Mouse (Mus musculus): Measurements from ENCODE around the gene Smpd2. TPM values are rescaled to one million over a fixed set of nuclear protein-coding genes. Genes with fewer than 3 reads are reported as not detected.

The Smpd2 gene
- total RNA-seq, 2 experiments from 2014 or later = 45.4 to 48.7 TPM

DNA sequence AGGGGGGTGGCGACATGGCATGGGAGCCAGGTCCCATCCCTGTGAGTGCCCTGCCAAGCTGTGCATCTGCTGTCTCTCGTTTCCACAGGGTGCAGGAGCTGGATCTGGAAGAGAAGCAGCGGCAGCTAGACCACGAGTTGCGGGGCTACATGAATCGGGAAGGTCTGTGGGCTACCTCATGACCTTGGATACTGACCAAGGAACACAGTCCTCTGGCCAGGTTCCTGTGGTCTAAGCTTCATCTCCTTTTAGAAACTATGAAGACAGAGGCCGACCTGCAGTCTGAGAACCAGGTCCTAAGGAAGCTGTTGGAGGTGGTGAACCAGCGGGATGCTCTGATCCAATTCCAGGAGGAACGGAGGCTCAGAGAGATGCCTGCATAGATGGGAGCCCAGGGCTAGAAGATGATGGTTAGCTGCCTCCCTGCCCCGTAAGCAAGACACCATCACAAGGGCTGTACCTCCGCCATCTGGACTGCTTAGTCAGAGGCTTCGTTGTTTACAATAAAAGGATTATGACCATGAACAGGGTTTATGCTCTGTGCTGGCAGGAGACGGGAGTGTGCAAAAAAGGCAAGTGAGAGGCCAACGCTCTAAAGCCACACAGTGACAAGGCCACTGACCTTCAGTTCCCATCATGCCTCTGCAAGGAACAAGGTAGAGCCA, 3.5 kb downstream of the Smpd2 start:
- DNase-seq = no peak

DNA sequence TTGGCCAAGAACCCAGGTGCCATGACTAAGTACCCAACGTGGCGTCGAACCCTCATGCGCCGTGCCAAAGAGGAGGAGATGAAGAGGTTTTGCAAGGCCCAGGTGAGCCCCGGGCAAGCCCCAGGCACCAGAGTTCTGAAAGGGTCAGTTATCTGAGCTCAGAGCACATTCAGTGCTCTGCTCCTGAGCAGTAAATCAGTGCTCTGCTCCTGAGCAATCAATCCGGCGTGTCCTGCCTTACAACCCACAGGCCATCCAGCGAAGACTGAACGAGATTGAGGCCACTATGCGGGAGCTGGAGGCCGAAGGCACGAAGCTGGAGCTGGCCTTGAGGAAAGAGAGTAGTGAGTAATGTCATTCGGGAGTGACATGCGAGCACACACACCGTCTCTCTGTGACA, 4.4 kb downstream of the Smpd2 start:
- DNase-seq = no peak

DNA sequence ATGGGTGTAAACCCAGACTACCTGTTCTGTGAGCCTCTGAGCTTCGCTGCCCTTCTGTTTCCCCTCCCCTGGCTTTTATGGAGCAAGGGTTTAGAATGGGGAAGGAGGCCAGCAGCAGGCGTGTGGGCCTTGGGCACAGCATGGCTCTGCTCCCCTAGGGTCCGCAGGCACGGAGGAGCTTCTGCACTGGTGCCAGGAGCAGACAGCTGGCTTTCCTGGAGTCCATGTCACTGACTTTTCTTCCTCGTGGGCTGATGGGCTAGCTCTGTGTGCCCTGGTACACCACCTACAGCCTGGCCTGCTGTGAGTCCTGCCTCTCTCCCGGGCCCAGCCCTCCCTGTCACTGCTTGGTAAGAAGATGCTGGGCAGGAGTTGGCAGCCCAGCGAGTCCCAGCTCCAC, 7.7 kb downstream of the Smpd2 start:
- DNase-seq = no peak

DNA sequence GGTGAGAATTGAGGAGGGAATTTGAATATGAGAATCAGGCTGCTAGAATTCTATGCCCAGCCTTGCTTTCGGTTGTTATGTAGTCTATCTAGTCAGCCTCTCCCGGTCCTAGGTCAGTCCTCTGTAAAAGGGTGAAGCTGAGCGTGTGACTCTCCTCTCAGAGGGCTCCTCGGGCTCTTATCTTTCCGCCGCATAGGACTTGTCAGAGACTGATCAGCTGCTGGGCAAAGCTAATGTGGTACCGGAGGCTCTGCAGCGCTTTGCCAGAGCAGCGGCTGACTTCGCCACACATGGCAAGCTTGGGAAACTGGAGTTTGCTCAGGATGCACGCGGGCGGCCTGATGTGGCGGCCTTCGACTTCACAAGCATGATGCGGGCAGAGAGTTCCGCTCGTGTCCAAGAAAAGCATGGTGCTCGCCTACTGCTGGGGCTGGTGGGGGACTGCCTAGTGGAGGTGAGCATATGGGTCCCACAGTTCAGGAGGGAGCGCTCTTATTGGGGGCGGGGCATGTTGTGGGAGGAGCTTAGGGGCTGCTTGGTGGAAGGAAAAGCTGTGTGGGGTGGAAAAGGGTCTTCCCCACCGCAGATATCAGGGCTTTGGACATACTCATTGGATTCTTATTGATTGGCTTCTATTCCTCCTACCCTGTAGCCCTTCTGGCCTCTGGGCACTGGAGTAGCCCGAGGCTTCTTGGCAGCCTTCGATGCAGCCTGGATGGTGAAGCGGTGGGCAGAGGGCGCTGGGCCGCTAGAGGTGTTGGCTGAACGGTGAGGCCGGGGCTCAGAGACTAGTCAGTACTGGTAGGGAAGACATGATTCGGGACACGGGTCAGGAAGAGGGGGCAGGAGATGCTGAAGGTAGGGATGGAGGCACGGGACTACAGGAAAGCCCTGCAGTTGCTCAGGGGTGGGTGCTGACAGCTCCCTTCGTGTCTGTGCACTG, 9.0 kb downstream of the Smpd2 start:
- DNase-seq = no peak

DNA sequence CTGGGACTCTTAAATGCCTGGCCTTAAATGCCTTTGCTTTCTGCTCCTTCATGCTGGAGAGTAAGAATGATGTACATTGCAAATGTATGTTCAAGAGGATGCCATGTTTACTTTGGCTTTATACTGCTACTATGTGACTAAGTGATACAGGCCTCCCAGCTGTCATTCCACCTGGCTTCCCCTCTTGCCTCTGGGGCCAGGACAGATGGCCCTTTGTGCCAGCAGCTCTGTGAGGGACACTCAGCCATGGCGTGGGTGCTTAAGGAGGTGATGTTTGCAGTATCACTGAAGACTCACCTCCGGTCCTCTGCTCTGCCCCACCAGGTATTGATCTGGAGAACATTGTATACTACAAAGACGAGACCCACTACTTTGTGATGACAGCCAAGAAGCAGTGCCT, 10.2 kb downstream of the Smpd2 start:
- DNase-seq = no peak

DNA sequence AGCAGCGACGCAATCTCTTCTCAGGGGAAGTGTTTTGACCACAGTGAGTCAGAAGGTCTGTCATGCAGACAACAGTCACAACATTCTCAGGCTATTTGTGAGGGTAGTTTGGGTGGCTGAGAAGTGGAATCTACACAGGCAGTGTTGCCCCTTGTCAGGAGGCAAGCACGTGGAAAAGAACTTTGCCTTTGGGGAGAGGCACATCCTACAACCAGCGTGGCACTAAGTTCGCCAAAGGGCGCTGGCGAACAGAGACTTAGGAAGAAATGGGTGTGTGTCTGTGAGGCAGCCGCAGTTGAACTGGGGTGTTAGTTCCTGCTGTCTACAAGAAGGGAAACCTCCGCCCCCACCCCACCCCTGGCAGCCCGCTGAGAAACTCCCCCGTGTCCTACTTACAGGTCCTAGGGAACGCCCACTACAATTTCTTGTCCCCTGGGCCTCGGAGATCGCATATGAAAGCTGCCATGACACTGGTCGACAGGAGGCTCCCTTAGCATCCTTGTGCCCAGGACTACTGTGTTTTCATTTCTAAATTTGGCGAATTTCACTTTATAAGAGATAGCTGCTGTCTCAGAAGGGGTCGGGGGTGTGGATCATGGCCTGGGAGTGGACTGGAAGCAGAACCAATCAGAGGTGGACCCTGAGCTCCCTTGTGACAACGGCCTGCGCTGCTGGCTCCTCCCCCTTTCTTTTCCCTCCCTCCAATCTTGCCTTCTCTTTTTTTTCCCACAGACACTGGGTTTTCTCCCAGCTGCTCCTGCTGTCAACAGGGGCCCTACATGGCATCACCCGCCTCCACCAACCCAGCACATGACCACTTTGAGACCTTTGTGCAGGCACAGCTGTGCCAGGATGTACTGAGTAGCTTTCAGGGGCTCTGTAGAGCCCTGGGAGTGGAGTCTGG, 12.6 kb downstream of the Smpd2 start:
- DNase-seq = peak; percentile 76

DNA sequence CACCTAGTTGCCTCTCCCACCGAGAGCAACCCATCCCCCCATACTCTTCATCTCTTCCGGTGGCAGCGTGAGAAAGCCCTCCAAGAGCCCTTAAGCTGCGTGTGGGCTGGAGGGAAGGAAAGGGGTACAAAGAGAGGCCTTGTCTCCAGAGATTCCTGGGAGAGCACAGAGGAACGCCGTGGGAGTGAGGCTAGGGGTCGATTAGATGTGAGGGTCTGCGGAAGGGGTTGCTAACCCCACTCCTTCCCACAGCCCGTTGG, 13.2 kb downstream of the Smpd2 start:
- DNase-seq = no peak

DNA sequence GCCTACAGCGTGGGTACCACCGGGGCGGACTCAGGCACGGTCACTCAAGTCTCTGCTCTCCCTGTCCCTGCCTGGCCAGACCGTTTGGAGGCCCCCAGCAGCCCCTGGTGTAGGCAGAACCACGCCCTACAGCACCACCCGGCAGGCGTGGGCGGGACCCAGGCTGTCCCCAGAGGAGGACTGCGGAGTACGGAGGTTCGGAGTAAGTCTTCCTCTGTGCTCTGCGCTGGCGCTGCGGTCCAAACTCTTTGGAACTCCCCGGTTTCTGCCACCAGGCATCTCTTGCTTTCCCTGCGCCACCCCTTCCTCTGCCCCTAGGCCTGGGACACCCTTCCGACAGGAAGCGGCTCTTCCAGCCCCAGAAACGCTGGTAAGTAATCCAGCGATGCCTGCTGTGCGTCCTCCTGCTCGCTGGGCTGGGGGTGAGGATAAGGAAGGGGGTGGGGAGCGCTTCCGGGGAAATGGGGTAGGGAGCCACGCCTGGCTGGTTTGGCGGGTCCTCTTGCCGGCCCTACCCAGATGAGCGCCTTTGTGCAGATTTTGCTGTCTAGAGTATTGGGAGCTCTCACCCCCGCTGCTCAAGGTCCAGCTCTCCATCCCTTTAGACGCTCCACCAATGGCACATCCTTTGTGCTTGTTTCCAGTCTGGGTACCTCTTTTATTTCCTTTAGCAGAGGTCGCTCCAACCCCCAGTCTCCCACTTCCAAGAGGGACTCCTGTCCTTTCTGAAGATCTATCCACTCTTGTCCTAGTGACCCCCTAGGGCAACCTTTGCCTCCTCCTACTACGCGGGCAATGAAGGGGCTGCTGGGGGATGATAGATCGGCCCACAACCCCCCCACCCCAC, 13.8 kb downstream of the Smpd2 start, which contains the start of gene Mical1:
TSS of gene Mical1 (plus strand) at position 144 of the 847 bp plus-strand sequence.
- peak; percentile 79 for DNase-seq

DNA sequence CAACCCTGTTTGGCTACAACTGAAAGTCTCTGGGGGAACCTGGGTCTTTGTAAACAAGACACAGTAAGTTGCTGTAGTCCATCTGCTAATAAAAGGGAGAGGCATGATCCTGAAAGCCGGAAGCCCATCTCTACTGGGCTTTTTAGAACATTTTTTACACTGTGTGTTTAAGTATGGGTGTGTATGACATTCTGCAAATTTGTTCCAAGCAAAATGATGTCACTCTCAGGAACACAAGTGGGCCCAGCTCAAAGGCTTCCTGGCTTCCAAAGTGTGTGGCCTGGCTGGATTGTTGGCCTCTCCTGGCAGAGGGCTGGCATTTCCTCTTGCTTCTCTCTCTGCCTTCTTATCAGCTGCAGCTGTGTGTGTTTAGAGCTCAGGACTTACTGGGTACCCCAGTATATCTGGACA, 15.2 kb downstream of the Smpd2 start:
- peak; percentile 58 for DNase-seq

DNA sequence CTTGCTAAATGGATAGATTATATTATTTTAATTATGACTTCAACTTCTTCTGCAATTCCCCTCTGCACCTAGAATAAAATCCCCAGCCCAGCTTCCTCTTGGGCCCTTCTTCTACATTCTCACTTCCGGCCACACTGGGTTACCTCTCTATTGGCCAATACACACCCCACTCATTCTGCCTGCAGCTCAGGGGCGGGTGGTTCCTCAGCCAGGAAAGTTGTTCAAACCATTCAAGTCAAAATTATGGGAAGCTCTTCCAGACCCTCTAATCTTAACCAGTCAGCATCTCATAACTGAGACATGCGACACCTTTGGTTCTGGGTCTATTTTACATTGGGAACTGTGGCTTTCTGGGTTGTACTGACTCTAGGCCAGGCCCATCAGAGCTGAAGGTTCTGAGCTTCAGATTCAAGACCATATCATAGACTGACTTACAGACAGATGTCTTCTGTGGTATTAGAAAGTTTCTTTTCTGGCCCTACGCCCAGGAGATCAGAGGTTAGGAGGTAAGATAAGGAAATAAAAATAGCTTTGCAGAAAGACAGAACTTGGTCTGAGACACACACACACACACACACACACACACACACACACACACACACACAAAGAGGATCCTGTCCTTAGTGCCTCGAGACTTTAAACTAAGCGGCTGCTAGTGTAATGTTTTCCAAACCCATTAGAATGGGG, 16.2 kb downstream of the Smpd2 start:
- peak; percentile 78 for DNase-seq

DNA sequence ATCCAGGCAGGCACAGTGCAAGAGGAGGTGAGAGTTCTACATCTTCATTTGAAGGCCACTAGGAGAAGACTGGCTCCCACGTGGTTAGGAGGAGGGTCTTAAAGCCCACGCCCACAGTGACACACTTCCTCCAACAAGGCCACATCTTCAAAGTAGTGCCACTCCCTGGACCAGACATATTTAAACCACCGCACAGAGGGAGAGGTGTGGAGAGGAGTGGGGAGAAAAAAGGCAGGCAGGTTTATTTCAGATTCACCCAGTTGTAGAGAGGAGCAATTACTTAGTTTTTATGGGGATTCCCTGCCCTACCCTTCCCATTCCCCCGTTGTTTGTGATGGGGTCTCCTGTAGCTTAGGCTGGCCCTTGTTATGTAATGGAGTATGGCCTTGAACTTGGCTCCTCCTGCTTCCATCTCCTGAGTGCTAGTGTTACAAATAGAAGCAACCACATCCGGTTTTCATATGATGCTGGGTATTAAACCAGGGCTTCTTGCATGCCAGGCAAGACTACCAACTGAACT, 17.1 kb downstream of the Smpd2 start:
- no peak for DNase-seq

DNA sequence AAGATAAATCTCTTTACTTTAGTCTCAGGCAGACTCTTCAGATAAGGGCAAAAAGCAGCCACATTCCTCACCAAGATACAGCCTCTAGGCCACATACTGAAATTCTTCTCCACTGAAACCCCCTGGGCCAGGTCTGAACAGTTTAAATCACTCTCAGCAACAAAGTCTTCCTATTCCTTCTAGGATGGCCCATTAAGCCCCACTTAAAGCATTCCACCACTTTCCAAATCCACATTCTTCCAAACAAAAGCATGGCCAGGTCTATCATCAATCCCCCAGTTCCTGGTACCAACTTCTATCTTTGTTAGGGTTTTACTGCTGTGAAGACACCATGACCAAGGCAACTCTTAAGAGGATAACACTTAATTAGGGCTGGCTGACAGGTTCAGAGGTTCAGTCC, 17.6 kb downstream of the Smpd2 start:
- DNase-seq = no peak

DNA sequence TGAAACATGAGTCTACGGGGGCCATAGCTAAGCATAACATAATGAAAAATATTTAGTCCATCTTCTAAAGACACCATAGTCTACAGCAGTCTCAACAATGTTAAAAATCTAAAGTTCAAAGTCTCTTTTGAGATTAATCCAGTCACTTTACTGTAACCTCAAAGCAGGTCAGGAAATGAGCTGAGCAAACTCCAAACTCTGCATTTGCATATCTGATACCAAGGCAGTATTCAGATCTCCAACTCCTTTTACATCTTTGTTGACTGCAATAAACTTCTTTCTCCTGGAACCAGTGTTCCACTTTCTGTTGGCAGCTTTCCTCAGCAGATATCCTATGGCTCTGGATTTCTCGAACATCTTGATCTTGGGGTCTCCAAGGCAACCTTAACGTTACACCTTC, 19.5 kb downstream of the Smpd2 start:
- DNase-seq = no peak

DNA sequence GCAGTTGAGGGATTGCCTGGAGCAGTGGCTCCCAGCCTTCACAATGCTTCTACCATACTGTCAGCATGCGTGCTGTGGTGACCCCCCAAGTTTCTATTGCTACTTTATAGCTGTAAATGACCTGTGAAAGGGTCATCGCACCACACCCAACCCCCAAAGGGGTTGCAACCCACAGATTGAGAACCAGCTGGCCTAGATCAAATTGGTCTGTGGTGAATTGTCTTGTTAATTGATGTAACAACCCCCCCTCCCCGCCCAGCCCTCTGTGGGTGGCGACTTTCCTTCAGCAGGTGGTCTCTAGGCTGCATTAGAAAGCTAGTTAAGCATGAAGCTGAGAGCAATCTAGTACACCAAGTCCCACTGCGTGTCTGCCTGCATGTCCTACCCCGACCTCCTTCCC, 22.8 kb downstream of the Smpd2 start:
- no peak for DNase-seq

DNA sequence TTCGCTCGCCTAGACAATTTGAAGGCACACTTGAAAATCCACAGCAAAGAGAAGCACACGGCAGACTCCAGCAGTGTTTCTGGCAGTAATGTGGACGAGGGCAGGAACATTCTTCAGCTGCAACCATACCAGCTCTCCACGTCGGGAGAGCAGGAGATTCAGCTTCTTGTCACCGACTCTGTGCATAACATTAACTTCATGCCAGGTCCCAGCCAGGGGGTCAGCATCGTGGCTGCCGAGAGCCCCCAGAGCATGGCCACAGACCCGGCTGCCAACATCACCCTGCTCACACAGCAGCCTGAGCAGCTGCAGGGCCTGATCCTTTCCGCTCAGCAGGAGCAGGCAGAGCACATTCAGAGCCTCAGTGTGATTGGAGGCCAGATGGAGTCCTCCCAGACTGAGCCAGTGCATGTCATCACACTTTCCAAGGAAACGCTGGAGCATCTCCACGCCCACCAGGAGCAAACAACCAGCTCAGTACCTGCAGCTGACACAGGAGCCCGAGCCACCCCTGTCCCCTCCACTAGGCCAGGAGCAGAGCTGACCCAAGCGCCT, 25.7 kb downstream of the Smpd2 start:
- DNase-seq = no peak

DNA sequence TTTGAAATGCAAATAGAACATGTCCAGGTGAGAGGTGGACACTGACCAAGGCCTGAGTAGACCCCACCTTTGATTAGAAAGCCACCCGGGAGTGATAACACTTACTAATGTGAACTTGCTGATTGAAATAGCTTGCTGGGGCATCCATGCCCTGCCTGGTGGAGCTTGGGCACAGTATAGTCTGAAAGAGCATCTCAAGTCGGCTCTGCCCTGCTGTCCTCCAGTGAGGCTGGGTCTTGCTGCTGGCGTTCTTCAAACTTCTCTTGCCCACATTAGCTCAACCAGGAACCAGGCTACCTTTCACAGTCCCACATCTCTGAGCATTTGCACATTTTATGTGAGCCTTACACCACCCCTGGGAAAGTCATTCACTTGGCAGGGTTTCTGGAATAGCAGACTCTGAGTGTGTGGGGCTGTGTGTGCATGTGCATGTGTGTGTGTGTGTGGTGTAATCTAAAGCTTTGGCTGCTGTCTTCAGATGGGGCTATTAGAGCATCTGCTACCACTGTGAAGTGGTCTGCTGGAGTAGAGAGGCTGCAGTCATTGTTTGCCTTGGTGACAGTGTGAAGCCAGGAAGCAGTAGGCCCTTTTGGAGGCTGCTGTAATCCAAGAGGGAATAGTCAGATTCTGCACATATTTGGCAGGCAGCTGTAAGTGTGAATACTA, 29.0 kb downstream of the Smpd2 start:
- no peak for DNase-seq

DNA sequence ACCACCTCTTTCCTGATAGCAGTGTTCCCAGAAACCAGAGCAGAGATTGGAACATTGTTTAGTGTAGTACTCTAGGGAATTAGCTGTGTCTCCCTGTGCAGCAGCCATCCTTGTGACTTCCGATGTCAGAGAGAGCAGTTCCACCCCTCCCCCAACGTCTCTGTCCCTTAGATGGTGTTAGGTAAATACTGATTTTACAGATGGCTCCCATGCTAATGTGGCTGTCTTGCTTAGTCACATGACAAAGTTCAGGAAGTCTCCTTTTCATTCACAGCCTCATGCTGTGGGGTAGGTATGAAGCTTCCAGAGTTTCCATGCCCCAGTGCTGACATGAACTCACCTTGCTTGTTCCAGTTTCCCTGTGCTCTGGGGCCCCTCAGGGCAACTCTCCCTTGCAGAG, 29.7 kb downstream of the Smpd2 start:
- no peak for DNase-seq

DNA sequence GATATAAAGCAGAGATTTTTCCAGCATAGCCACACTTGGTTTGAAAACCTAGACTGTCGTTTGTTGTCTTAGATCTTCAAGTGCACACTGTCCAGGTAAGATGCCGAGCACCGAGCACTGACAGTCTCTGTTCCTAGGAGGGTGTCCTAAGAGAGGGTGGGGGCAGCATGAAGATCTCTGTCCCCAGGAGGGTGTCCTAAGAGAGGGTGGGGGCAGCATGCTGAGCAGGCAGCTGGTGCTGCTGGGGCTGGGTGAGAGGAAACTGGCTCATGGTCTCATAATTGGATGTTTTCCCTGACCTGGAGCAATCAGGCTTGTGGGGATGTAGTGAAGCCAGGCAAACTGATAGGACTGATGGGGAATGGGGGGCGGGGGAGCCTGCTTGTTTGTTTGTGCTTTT, 30.2 kb downstream of the Smpd2 start:
- DNase-seq = no peak

DNA sequence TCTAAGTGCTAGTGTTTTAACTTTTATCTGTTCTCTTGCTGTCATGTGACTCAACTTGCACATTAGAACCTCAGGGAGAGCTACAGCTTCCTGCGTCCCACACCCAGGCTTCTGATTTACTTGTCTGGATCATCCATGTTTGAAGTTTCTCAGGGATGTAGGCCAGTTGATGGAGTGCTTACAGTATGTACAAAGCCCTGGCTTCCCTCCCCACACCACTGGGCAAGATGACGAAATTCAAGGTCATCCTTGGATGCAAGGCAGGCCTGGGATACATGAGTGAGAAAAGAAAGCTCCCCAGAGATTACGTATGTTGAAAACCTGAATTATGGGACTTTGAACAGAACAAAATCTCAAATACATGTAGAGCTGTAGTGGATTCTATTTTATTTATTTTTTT, 37.4 kb downstream of the Smpd2 start:
- DNase-seq = no peak

DNA sequence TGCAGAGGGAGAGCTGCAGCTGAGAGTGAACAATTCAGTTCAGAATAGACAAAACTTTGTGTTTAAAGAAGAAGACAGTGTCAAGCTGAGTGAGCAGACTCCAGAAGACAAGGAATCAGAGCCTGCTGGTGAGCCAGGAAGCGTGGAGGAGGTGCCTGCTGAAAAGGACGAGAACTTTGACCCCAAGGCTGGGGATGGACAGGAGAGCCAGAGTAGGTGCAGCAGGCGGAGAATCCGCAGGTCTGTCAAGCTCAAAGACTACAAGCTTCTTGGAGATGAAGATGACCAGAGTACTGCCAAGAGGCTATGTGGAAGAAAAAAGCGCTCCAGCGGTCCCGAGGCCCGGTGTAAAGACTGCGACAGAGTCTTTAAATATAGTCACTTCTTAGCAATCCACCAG, 38.5 kb downstream of the Smpd2 start:
- DNase-seq = no peak
